Mouse (Mus musculus) MEL (cell line): ENCODE measurements around the gene Nxpe2. TPM values are rescaled to one million over a fixed set of nuclear protein-coding genes. Genes with fewer than 3 reads are reported as not detected.

Source experiments
- DNase-seq: peaks from one replicate; pipeline ENCODE4 v3.0.0; 2011; ENCODE audit warnings: low read depth, low spot score
- H3K27ac ChIP-seq: 2 replicates; pipeline ENCODE4 v1.5.1; 2012; ENCODE audit warnings: low read depth, mild to moderate bottlenecking, control low read depth, low read length, moderate library complexity; ENCODE audit not compliant: control insufficient read depth
- H3K27me3 ChIP-seq, 2 experiments: fragments of 150-350 bp in 1 of 2; sonication (generic) in 1 of 2; 2 replicates each; pipeline ENCODE4 v1.6.1; 2012; ENCODE audit warnings: low read length in 2 of 2, mild to moderate bottlenecking in 2 of 2, improper control_type of control experiment in 1 of 2, moderate library complexity in 1 of 2; ENCODE audit not compliant: insufficient read depth in 2 of 2, control insufficient read depth in 1 of 2
- H3K36me3 ChIP-seq, 2 experiments: 2 replicates each; pipeline ENCODE4 v1.6.1; 2012 to 2014; ENCODE audit warnings: low read length in 2 of 2, improper control_type of control experiment in 1 of 2, inconsistent platforms in 1 of 2, mild to moderate bottlenecking in 1 of 2; ENCODE audit not compliant: insufficient read depth in 2 of 2, control insufficient read depth in 1 of 2
- H3K4me1 ChIP-seq, 2 experiments: fragments of 150-350 bp in 1 of 2; sonication (generic) in 1 of 2; 2 replicates each; pipeline ENCODE4 v1.6.1; 2012; ENCODE audit warnings: low read length in 2 of 2, improper control_type of control experiment in 1 of 2, mild to moderate bottlenecking in 1 of 2; ENCODE audit not compliant: insufficient read depth in 2 of 2, control insufficient read depth in 1 of 2
- H3K4me3 ChIP-seq, 2 experiments: fragments of 150-350 bp in 1 of 2; sonication (generic) in 1 of 2; 2 replicates each; pipeline ENCODE4 v1.5.1; 2012; ENCODE audit warnings: low read depth in 2 of 2, low read length in 2 of 2, mild to moderate bottlenecking in 2 of 2, moderate library complexity in 2 of 2, control low read depth in 1 of 2, improper control_type of control experiment in 1 of 2; ENCODE audit not compliant: control insufficient read depth in 1 of 2, insufficient read depth in 1 of 2
- H3K79me2 ChIP-seq: 2 replicates; pipeline ENCODE4 v1.6.1; 2012; ENCODE audit warnings: mild to moderate bottlenecking, low read length, moderate library complexity; ENCODE audit not compliant: control insufficient read depth, poor library complexity, insufficient read depth
- H3K9ac ChIP-seq: 2 replicates; pipeline ENCODE4 v1.6.1; 2012; ENCODE audit warnings: low read depth, mild to moderate bottlenecking, control low read depth, low read length, moderate library complexity; ENCODE audit not compliant: control insufficient read depth, poor library complexity, severe bottlenecking
- H3K9me3 ChIP-seq: fragments of 150-350 bp; sonication (generic); replicated peaks from 2 replicates; pipeline ENCODE4 v1.6.1; 2012; ENCODE audit warnings: mild to moderate bottlenecking, low read length, improper control_type of control experiment, moderate library complexity; ENCODE audit not compliant: insufficient read depth
- BHLHE40 ChIP-seq: IDR thresholded peaks from 2 replicates; pipeline ENCODE4 v1.6.1; 2012; ENCODE audit warnings: low read depth, mild to moderate bottlenecking, inconsistent platforms, low read length, improper control_type of control experiment, borderline replicate concordance
- CHD1 ChIP-seq: IDR thresholded peaks from 2 replicates; pipeline ENCODE4 v1.6.1; 2012; ENCODE audit warnings: low read depth, mild to moderate bottlenecking, inconsistent platforms, low read length, improper control_type of control experiment
- CHD2 ChIP-seq: IDR thresholded peaks from 2 replicates; pipeline ENCODE4 v1.6.1; 2011; ENCODE audit warnings: low read length, improper control_type of control experiment
- CTCF ChIP-seq, 3 experiments: IDR thresholded peaks in 2 of 3; conservative IDR thresholded peaks in 1 of 3; 2 replicates each; pipeline ENCODE4 v1.5.1; 2011 to 2012; ENCODE audit warnings: low read length in 3 of 3, low read depth in 2 of 3, mild to moderate bottlenecking in 2 of 3, improper control_type of control experiment in 1 of 3, inconsistent platforms in 1 of 3, mixed read lengths in 1 of 3, moderate library complexity in 1 of 3; ENCODE audit not compliant: control insufficient read depth in 1 of 3, insufficient read depth in 1 of 3, poor library complexity in 1 of 3, severe bottlenecking in 1 of 3
- ELF1 ChIP-seq: IDR thresholded peaks from 2 replicates; pipeline ENCODE4 v1.6.1; 2014; ENCODE audit warnings: low read depth, mild to moderate bottlenecking, inconsistent platforms, low read length, improper control_type of control experiment, moderate library complexity
- EP300 ChIP-seq, 2 experiments: IDR thresholded peaks; 2 replicates each; pipeline ENCODE4 v1.6.1; 2011; ENCODE audit warnings: improper control_type of control experiment in 2 of 2, low read length in 2 of 2, low read depth in 1 of 2, mild to moderate bottlenecking in 1 of 2
- ETS1 ChIP-seq: IDR thresholded peaks from 2 replicates; pipeline ENCODE4 v1.6.1; 2012; ENCODE audit warnings: low read depth, mild to moderate bottlenecking, inconsistent platforms, low read length, improper control_type of control experiment, moderate library complexity
- GABPA ChIP-seq: IDR thresholded peaks from 2 replicates; pipeline ENCODE4 v1.6.1; 2012; ENCODE audit warnings: low read depth, mild to moderate bottlenecking, inconsistent platforms, low read length, improper control_type of control experiment, moderate library complexity
- GATA1 ChIP-seq: IDR thresholded peaks from 2 replicates; pipeline ENCODE4 v1.6.1; 2011; ENCODE audit warnings: low read depth, low read length, improper control_type of control experiment
- HCFC1 ChIP-seq: IDR thresholded peaks from 2 replicates; pipeline ENCODE4 v1.6.1; 2012; ENCODE audit warnings: low read depth, mild to moderate bottlenecking, inconsistent platforms, low read length, improper control_type of control experiment, moderate library complexity
- JUND ChIP-seq: IDR thresholded peaks from 2 replicates; pipeline ENCODE4 v1.6.1; 2011; ENCODE audit warnings: low read depth, mild to moderate bottlenecking, improper control_type of control experiment, low read length
- KAT2A ChIP-seq: conservative IDR thresholded peaks from 2 replicates; pipeline ENCODE4 v1.6.1; 2012; ENCODE audit warnings: low read depth, low read length, improper control_type of control experiment, inconsistent platforms
- MAFK ChIP-seq: IDR thresholded peaks from 2 replicates; pipeline ENCODE4 v1.6.1; 2011; ENCODE audit warnings: low read depth, mild to moderate bottlenecking, low read length, improper control_type of control experiment, borderline replicate concordance
- MAX ChIP-seq: IDR thresholded peaks from 2 replicates; pipeline ENCODE4 v1.6.1; 2011; ENCODE audit warnings: low read length, improper control_type of control experiment
- MAZ ChIP-seq: IDR thresholded peaks from 2 replicates; pipeline ENCODE4 v1.6.1; 2012; ENCODE audit warnings: low read depth, mild to moderate bottlenecking, inconsistent platforms, low read length, improper control_type of control experiment
- MEF2A ChIP-seq: IDR thresholded peaks from 2 replicates; pipeline ENCODE4 v1.6.1; 2014; ENCODE audit warnings: low read depth, mild to moderate bottlenecking, inconsistent platforms, low read length, improper control_type of control experiment; ENCODE audit not compliant: poor library complexity, insufficient replicate concordance, severe bottlenecking; ENCODE audit errors: extremely low read depth
- MXI1 ChIP-seq: IDR thresholded peaks from 2 replicates; pipeline ENCODE4 v1.6.1; 2011; ENCODE audit warnings: mild to moderate bottlenecking, low read depth, low read length, improper control_type of control experiment
- MYB ChIP-seq: IDR thresholded peaks from 2 replicates; pipeline ENCODE4 v1.6.1; 2011; ENCODE audit warnings: mild to moderate bottlenecking, low read depth, low read length, improper control_type of control experiment
- NELFE ChIP-seq: IDR thresholded peaks from 2 replicates; pipeline ENCODE4 v1.6.1; 2011; ENCODE audit warnings: low read depth, low read length, improper control_type of control experiment
- NRF1 ChIP-seq: IDR thresholded peaks from 2 replicates; pipeline ENCODE4 v1.6.1; 2014; ENCODE audit warnings: low read depth, mild to moderate bottlenecking, inconsistent platforms, low read length, improper control_type of control experiment, moderate library complexity; ENCODE audit not compliant: poor library complexity, insufficient read depth, severe bottlenecking
- POLR2A ChIP-seq, 2 experiments: IDR thresholded peaks; 2 replicates each; pipeline ENCODE4 v1.6.1; 2011 to 2012; ENCODE audit warnings: low read length in 2 of 2, mild to moderate bottlenecking in 2 of 2, control low read depth in 1 of 2, improper control_type of control experiment in 1 of 2, low read depth in 1 of 2, moderate library complexity in 1 of 2; ENCODE audit not compliant: control insufficient read depth in 1 of 2, insufficient read depth in 1 of 2, poor library complexity in 1 of 2
- POLR2AphosphoS2 ChIP-seq: IDR thresholded peaks from 2 replicates; pipeline ENCODE4 v1.6.1; 2011; ENCODE audit warnings: low read length, improper control_type of control experiment
- POLR2AphosphoS5 ChIP-seq: IDR thresholded peaks from 2 replicates; pipeline ENCODE4 v1.6.1; 2012; ENCODE audit warnings: low read depth, borderline replicate concordance, mild to moderate bottlenecking, inconsistent platforms, low read length, moderate library complexity, mixed read lengths
- RAD21 ChIP-seq: IDR thresholded peaks from 2 replicates; pipeline ENCODE4 v1.6.1; 2011; ENCODE audit warnings: mild to moderate bottlenecking, low read depth, low read length, improper control_type of control experiment
- RCOR1 ChIP-seq: IDR thresholded peaks from 2 replicates; pipeline ENCODE4 v1.6.1; 2012; ENCODE audit warnings: low read depth, mild to moderate bottlenecking, inconsistent platforms, low read length, improper control_type of control experiment
- SIN3A ChIP-seq: IDR thresholded peaks from 2 replicates; pipeline ENCODE4 v1.6.1; 2012; ENCODE audit warnings: low read length, improper control_type of control experiment, inconsistent platforms
- SMC3 ChIP-seq: IDR thresholded peaks from 2 replicates; pipeline ENCODE4 v1.6.1; 2011; ENCODE audit warnings: low read depth, low read length, improper control_type of control experiment
- TAL1 ChIP-seq: IDR thresholded peaks from 2 replicates; pipeline ENCODE4 v1.6.1; 2012; ENCODE audit warnings: mild to moderate bottlenecking, inconsistent platforms, low read length, moderate library complexity, mixed read lengths
- TBP ChIP-seq: IDR thresholded peaks from 2 replicates; pipeline ENCODE4 v1.8.0; 2011; ENCODE audit warnings: low read depth, low read length, improper control_type of control experiment
- TCF12 ChIP-seq: IDR thresholded peaks from 2 replicates; pipeline ENCODE4 v1.6.1; 2014; ENCODE audit warnings: low read depth, mild to moderate bottlenecking, inconsistent platforms, low read length, improper control_type of control experiment, moderate library complexity
- UBTF ChIP-seq: IDR thresholded peaks from 2 replicates; pipeline ENCODE4 v1.6.1; 2012; ENCODE audit warnings: low read depth, mild to moderate bottlenecking, inconsistent platforms, low read length, improper control_type of control experiment, moderate library complexity, borderline replicate concordance; ENCODE audit not compliant: insufficient read depth
- USF2 ChIP-seq, 2 experiments: IDR thresholded peaks; 2 replicates each; pipeline ENCODE4 v1.6.1; 2011 to 2012; ENCODE audit warnings: improper control_type of control experiment in 2 of 2, low read length in 2 of 2, borderline replicate concordance in 1 of 2, inconsistent platforms in 1 of 2, low read depth in 1 of 2, mild to moderate bottlenecking in 1 of 2; ENCODE audit not compliant: insufficient read depth in 1 of 2
- ZKSCAN1 ChIP-seq: IDR thresholded peaks from 2 replicates; pipeline ENCODE4 v1.6.1; 2012; ENCODE audit warnings: low read depth, mild to moderate bottlenecking, inconsistent platforms, low read length, improper control_type of control experiment, moderate library complexity
- ZMIZ1 ChIP-seq: IDR thresholded peaks from 2 replicates; pipeline ENCODE4 v1.6.1; 2012; ENCODE audit warnings: low read depth, mild to moderate bottlenecking, inconsistent platforms, low read length, improper control_type of control experiment, moderate library complexity
- ZNF384 ChIP-seq: IDR thresholded peaks from 2 replicates; pipeline ENCODE4 v1.6.1; 2012; ENCODE audit warnings: low read depth, mild to moderate bottlenecking, inconsistent platforms, low read length, improper control_type of control experiment
- polyA plus RNA-seq, 2 experiments: library from polyadenylated mRNA; stranded (reverse) in 1 of 2; unstranded in 1 of 2; fragments of >175 nt in 1 of 2; fragments of >200 nt in 1 of 2; gene quantifications; 2 replicates each; pipeline versions ENCODE4 v1.2.1 to v1.2.4; 2012; ENCODE audit warnings: low replicate concordance in 2 of 2, low read depth in 1 of 2; ENCODE audit not compliant: insufficient read length in 2 of 2, insufficient read depth in 1 of 2, missing spikeins in 1 of 2
- total RNA-seq: library from RNA; depleted of rRNA; stranded (reverse); fragments of 300-350 nt; gene quantifications from 2 replicates; pipeline ENCODE4 v1.2.3, GENCODE M21; 2012

Nxpe2 gene
- total and polyA plus RNA-seq, 3 experiments = 3.1 to 3.5 TPM; not detected in 1

- Histone ChIP-seq H3K4me1 (peaks cover 14 to 27% of the 10 kb centered on the region in 2 experiments), H3K9me3 (no peaks in the 10 kb centered on the region), H3K36me3 (peaks cover 0 to 17% of the 10 kb centered on the region in 2 experiments; a peak in 2 of 4 replicates), H3K9ac (peak overlapping the region; percentile 69), H3K27me3 (no peaks in the 10 kb centered on the region), H3K4me3 (peak overlapping the region; percentile 58 to 62), H3K79me2 (peaks cover 4% of the 10 kb centered on the region; the same call in 1 of the 2 replicates), H3K27ac (peak overlapping the region; percentile 92)
- DNase-seq = peak; percentile 94
- TF ChIP-seq ZMIZ1 (peak; percentile 91), ETS1 (peak; percentile 94), BHLHE40 (peak; percentile 100), SMC3 (no peak), ELF1 (no peak), POLR2A (IDR thresholded peaks at IDR 0.05; ENCODE audit: control insufficient read depth in 1 of 2, insufficient read depth in 1 of 2, low read depth in 1 of 2, low read length in 2 of 2, poor library complexity in 1 of 2) (peak; percentile 17 to 83; a peak in 2 of 4 replicates), MEF2A (no peak; the same call in 1 of the 2 replicates), EP300 (IDR thresholded peaks at IDR 0.05; ENCODE audit: low read depth in 1 of 2, low read length in 2 of 2) (peak; percentile 88 to 96), TCF12 (peak; percentile 94), MAZ (peak; percentile 45), USF2 (IDR thresholded peaks at IDR 0.05; ENCODE audit: borderline replicate concordance in 1 of 2, insufficient read depth in 1 of 2, low read depth in 1 of 2, low read length in 2 of 2) (no peak), ZNF384 (no peak), MAFK (0 out of 2 replicates have a peak, but pooled peaks have one; percentile 42), NELFE (peak; percentile 55), GATA1 (peak; percentile 93), POLR2AphosphoS2 (peak; percentile 88), KAT2A (no peak), CHD2 (peak; percentile 24; the same call in 1 of the 2 replicates), SIN3A (peak; percentile 96), NRF1 (no peak), ZKSCAN1 (no peak), JUND (no peak), TAL1 (peak; percentile 96), CHD1 (peak; percentile 80; the same call in 1 of the 2 replicates), POLR2AphosphoS5 (peak; percentile 41; the same call in 1 of the 2 replicates), RCOR1 (no peak; the same call in 1 of the 2 replicates), UBTF (no peak), MYB (peak; percentile 83), CTCF (IDR thresholded peaks at IDR 0.05 in 2 of 3, conservative IDR thresholded peaks at IDR 0.05 in 1 of 3; ENCODE audit: control insufficient read depth in 1 of 3, insufficient read depth in 1 of 3, low read depth in 2 of 3, low read length in 3 of 3, poor library complexity in 1 of 3, severe bottlenecking in 1 of 3) (no peak), RAD21 (no peak), GABPA (no peak), MAX (peak; percentile 92), HCFC1 (peak; percentile 54), TBP (peak; percentile 82; the same call in 1 of the 2 replicates), MXI1 (peak; percentile 95)
These were observed 8.8 kb upstream of the Nxpe2 start for GRCm38 (mm10) chr9:48361815-48362631.
